Mouse (Mus musculus): Measurements from ENCODE around the gene Gm44579. TPM values are rescaled to one million over a fixed set of nuclear protein-coding genes. Genes with fewer than 3 reads are reported as not detected.
A peak's percentile ranks its signal among the peaks of the same experiment; 100 is the strongest.

The Gm44579 gene
- polyA plus RNA-seq, 1 experiment from 2014 or later: not detected

DNA sequence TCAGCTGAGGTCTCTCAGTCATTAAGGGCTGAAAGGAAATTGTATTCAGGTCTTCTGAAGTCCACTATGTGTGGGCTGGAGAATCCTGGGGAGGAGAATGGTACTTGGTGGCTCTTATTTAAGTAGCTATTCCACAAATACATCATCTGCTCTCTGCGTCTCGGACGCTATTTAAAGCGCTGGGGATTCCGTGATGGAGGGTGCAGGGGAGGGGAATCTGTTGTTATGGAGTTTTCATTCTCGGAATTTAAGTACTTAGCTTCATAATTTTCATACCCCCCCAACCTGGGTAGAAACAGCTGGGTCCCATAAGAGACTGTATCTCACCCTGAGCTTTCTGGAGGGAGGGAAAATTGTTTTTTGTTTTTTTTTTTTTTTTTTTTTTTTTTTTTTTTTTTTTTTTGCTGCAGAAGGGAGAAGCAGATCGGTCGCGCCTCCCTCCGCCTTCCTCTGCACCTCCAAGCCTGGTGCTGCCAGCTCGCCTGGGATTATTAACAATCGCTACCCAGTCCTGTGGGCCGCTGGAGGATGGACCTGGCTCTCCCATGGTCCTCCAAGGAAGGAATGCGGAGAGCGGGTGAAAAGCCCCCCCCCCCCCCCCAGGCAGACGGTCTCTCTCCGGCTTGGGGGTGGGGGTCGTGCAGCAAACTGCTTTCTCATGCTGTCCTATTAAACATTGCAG, 53.7 kb downstream of the Gm44579 start, which contains the start of gene Ccdc184:
TSS of gene Ccdc184 (plus strand) at position 196 of the 682 bp plus-strand sequence.
- whole genome bisulfite sequencing: 1% methylated on average over 18 of the region's 18 CpGs
- Histone ChIP-seq H3K4me1 (peaks cover 24% of the 10 kb centered on the region), H3K4me3 (peak within 1 kb of the TSS; percentile 52), H3K9me3 (no peaks in the 10 kb centered on the region), H3K4me2 (replicated peaks) (peak within 1 kb of the TSS; percentile 81), H3K27me3 (replicated peaks) (peaks cover 41% of the 10 kb centered on the region), H3K27ac (peak within 1 kb of the TSS; percentile 79), H3K9ac (peak within 1 kb of the TSS; percentile 65), H3K36me3 (no peaks in the 10 kb centered on the region)
- no peak; the same call in 1 of the 2 replicates for ATAC-seq (ENCODE audit: low FRiP score, low read depth)

DNA sequence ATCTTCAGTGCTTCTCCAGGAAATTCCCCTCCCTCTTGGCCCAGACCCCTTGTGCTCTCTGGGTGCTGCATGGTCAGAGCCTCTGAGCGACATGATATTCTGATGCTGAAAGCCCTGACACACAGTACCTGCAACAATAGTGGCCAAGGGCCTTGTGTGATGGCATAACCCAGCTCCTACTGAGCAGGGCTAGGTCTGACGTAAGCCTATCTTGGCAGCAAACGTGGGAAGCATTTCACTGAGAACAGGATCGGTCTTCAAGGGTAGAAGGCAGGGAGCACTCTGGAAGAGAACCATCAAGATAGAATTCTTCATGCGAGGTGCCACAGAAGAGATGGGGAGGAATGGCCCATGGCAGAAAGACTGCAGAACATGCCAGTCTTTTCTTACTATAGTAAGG, 55.3 kb downstream of the Gm44579 start, which contains the start of gene Asb8:
TSS of gene Asb8 (minus strand) at position 101 of the 400 bp plus-strand sequence.
- 84% methylated on average over 5 of the region's 5 CpGs for WGBS
- no peak for ATAC-seq (ENCODE audit: low FRiP score, low read depth)
- Histone ChIP-seq H3K27ac (no peak within 1 kb of the TSS), H3K4me3 (no peak within 1 kb of the TSS), H3K36me3 (no peaks in the 10 kb centered on the region), H3K27me3 (replicated peaks) (peaks cover 36% of the 10 kb centered on the region), H3K9ac (no peak within 1 kb of the TSS), H3K4me2 (replicated peaks) (no peak within 1 kb of the TSS; the same call in 1 of the 2 replicates), H3K4me1 (peaks cover 23% of the 10 kb centered on the region), H3K9me3 (no peaks in the 10 kb centered on the region)

DNA sequence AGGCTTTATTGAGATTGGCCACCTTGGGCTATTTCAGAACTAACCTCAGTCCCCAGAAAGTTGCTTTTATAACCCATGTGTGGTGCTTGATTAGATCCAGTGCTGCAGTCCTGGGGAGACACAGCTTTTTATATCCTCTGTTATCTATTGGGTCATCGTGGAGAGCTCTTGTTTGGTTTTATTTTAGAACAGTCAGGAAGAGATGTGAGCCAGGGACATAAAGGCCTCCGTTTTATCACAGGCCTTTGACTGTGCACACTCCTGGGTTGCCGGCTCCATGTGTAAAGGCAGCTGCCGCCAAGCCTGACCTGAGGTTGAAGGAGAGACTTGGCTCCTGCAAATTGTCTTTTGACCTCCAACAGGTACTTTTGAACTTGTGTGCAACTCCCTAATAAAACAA, 58.2 kb downstream of the Gm44579 start:
- Histone ChIP-seq H3K4me3 (no peak overlapping the region), H3K9me3 (no peaks in the 10 kb centered on the region), H3K27ac (no peak overlapping the region), H3K27me3 (replicated peaks) (peaks cover 7% of the 10 kb centered on the region), H3K36me3 (no peaks in the 10 kb centered on the region), H3K9ac (no peak overlapping the region), H3K4me2 (replicated peaks) (no peak overlapping the region), H3K4me1 (peaks cover 3% of the 10 kb centered on the region; the same call in 1 of the 2 replicates)
- 63% methylated on average over 4 of the region's 4 CpGs for WGBS
- ATAC-seq (ENCODE audit: low FRiP score, low read depth): no peak

DNA sequence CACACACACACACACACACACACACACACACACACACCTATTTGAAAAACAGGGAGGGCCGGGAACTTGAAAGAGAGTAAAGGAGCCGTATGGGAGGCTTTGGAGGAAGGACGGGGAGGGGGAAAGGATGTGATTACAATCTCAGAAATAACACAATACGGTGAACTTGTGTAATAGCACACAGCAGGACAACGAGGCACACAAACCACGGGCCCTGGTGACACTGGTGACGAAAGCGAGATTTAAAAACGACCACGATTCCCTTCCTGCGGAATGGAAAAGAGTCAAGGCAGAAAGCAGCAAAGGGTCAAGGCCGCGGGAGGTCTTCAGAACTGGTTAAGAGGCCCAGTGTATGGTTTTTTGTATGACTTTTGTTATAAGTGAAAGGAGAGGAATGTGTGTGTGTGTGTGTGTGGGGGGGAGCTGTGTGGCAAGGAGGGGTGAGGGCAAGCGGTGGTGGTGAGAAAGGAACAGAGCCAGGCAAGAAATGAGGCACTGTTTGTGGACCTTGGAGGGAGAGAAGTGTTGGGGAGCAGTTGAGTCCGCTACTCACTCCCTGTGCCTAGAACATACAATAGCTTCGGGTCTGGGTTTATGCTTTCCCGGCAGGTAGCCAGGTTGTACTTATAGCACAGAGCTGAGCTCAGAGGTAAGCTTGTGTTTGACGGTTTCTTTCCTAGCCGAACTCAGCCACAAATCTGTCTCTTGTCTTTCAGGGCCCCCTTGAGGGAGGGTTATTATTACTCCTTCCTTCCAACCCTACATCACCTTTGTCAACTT, 59.6 kb downstream of the Gm44579 start:
- Histone ChIP-seq H3K4me2 (replicated peaks) (no peak overlapping the region), H3K27me3 (replicated peaks) (peaks cover 7% of the 10 kb centered on the region), H3K36me3 (no peaks in the 10 kb centered on the region), H3K27ac (no peak overlapping the region), H3K9ac (no peak overlapping the region), H3K9me3 (no peaks in the 10 kb centered on the region), H3K4me3 (no peak overlapping the region), H3K4me1 (no peaks in the 10 kb centered on the region)
- no peak for ATAC-seq (ENCODE audit: low FRiP score, low read depth)
- WGBS: 68% methylated on average over 19 of the region's 19 CpGs

DNA sequence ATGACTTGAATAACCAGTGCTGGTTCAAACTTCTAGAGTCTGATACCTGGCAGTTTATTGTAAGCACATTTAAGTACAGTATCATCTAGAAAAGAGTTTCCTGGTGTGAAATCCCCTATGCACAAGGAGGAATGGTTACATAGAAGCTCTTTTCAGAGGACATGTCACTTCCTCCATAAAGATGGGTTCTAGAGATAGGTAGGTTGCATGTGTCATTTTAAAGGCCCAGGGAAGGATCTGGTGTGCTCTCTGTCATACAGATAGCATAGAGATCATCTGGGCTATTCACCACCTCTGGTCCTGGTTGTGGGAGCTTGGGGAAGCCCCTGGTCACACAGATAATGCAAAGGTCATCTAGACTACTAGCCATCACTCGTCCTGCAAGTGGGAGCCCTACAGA, 63.5 kb downstream of the Gm44579 start:
- no peaks in the 10 kb centered on the region for H3K9me3 ChIP-seq
- no peaks in the 10 kb centered on the region for H3K4me1 ChIP-seq
- no peak overlapping the region for H3K27ac ChIP-seq
- H3K27me3 ChIP-seq (replicated peaks): no peaks in the 10 kb centered on the region
- no peak overlapping the region for H3K9ac ChIP-seq
- WGBS: 84% methylated on average over 1 of the region's 1 CpGs
- no peak overlapping the region for H3K4me3 ChIP-seq
- no peaks in the 10 kb centered on the region for H3K36me3 ChIP-seq
- no peak overlapping the region for H3K4me2 ChIP-seq (replicated peaks)
- no peak for ATAC-seq (ENCODE audit: low FRiP score, low read depth)

DNA sequence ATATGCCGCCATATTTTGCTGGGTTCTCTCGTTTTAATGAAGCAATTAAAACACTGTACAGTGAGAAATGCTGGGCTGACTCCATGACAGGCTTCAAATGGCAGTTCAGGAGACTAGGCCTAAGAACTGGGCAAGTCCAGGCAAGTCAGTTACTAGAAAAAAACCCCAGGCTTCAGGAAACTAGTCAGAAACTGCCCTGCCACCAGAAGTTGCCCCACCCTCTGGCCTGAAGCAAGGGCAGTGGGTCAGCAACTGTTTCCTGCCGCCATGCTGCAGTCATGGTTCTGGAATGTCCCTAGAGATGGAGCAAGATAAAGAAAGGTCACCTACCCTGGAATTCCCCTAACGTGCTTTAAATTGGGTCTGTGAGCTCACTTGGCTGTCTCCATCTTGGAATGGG, 64.8 kb downstream of the Gm44579 start:
- 72% methylated on average over 4 of the region's 4 CpGs for WGBS
- no peak for ATAC-seq (ENCODE audit: low FRiP score, low read depth)

DNA sequence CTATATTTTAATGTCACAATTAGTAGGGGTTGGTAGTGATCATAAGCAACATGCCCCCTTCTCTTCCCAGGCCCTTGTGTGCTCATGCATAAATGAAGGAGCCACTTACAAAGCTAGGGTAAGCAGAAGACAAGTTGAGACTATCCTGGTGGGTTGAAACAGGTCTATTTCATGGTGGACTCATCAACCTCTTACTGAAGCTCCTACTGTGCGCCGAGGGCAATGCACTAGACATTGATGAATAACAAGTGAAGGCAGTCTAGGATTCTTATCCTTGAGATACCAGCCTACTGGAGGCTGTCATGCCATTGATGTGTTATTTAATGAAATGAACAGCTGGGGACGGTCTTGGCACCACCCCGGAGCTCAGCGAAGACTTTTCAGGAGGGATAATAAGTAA, 65.5 kb downstream of the Gm44579 start:
- Histone ChIP-seq H3K9me3 (no peaks in the 10 kb centered on the region), H3K4me2 (replicated peaks) (no peak overlapping the region), H3K4me3 (no peak overlapping the region), H3K36me3 (no peaks in the 10 kb centered on the region), H3K9ac (no peak overlapping the region), H3K27me3 (replicated peaks) (no peaks in the 10 kb centered on the region), H3K4me1 (no peaks in the 10 kb centered on the region), H3K27ac (no peak overlapping the region)
- 92% methylated on average over 5 of the region's 5 CpGs for WGBS
- ATAC-seq (ENCODE audit: low FRiP score, low read depth): no peak

More for the DNA sequence above, 64.8 kb downstream of the Gm44579 start:
- no peak overlapping the region for H3K27ac ChIP-seq
- no peaks in the 10 kb centered on the region for H3K36me3 ChIP-seq
- no peak overlapping the region for H3K4me3 ChIP-seq
- no peak overlapping the region for H3K9ac ChIP-seq
- no peaks in the 10 kb centered on the region for H3K4me1 ChIP-seq
- H3K27me3 ChIP-seq (replicated peaks): no peaks in the 10 kb centered on the region
- no peaks in the 10 kb centered on the region for H3K9me3 ChIP-seq
- no peak overlapping the region for H3K4me2 ChIP-seq (replicated peaks)

DNA sequence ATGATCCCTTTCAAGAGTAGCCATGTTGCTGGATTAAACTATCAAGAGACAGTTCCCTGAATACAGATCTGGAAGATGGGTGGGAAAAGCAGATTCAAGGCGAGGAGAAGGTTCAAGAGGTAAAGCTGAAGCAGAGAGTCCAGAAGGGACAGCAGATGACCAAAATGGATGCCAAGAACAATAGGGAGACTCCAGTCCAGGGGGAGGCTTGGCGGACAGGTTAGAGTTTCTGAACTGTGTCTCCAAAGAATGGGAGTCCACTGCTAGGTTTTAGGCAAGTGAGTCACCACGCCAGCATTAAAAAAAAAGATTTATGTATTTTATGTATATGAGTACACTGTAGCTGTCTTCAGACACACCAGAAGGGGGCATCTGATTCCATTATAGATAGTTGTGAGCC, 66.1 kb downstream of the Gm44579 start:
- Histone ChIP-seq H3K9me3 (no peaks in the 10 kb centered on the region), H3K27ac (no peak overlapping the region), H3K4me2 (replicated peaks) (no peak overlapping the region), H3K4me1 (no peaks in the 10 kb centered on the region), H3K36me3 (no peaks in the 10 kb centered on the region), H3K27me3 (replicated peaks) (no peaks in the 10 kb centered on the region), H3K9ac (no peak overlapping the region), H3K4me3 (no peak overlapping the region)
- no peak for ATAC-seq (ENCODE audit: low FRiP score, low read depth)
- WGBS: 82% methylated on average over 3 of the region's 3 CpGs

DNA sequence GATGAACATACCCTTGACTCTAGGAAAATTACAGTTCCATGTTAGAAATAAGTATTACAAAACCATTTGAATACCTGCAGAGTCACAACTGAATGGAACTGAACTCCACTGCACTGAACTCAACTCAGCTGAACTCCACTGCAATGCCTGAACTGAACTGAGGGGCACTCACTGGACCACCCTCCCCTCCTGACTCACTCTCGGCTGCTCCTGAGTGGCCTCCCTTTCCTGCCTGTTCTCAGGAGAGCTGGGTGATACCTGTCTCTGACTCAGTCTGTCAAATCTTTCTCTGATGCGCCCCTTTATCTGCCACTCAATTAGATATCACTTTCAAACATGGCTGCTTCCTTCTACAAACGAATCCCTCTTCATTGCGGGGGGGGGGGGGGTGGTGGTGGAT, 66.6 kb downstream of the Gm44579 start:
- Histone ChIP-seq H3K4me1 (no peaks in the 10 kb centered on the region), H3K9me3 (no peaks in the 10 kb centered on the region), H3K27me3 (replicated peaks) (no peaks in the 10 kb centered on the region), H3K4me2 (replicated peaks) (no peak overlapping the region), H3K9ac (no peak overlapping the region), H3K27ac (no peak overlapping the region), H3K4me3 (no peak overlapping the region), H3K36me3 (no peaks in the 10 kb centered on the region)
- 72% methylated on average over 4 of the region's 4 CpGs for WGBS
- no peak for ATAC-seq (ENCODE audit: low FRiP score, low read depth)

DNA sequence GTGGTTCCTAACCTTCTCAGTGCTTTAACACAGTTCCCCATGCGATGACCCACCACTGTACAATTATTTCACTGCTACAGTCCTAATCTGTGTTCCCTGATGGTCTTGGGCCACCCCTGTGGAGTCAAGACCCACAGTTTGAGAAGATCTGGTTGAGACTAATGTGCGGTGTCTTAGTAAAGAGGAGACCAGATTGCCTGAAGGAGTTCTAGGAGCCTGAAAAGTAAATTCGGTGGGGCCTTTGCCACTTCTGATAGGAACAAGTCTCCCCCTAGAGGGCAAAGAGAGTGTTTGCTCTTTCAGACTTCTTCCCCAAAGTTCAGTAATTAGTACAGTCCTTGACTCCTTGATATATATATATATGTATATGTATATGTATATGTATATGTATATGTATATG, 67.2 kb downstream of the Gm44579 start:
- Histone ChIP-seq H3K36me3 (no peaks in the 10 kb centered on the region), H3K27ac (no peak overlapping the region), H3K27me3 (replicated peaks) (no peaks in the 10 kb centered on the region), H3K4me3 (no peak overlapping the region), H3K9ac (no peak overlapping the region), H3K4me2 (replicated peaks) (no peak overlapping the region), H3K9me3 (no peaks in the 10 kb centered on the region), H3K4me1 (no peaks in the 10 kb centered on the region)
- no peak for ATAC-seq (ENCODE audit: low FRiP score, low read depth)
- 33% methylated on average over 3 of the region's 3 CpGs for WGBS

DNA sequence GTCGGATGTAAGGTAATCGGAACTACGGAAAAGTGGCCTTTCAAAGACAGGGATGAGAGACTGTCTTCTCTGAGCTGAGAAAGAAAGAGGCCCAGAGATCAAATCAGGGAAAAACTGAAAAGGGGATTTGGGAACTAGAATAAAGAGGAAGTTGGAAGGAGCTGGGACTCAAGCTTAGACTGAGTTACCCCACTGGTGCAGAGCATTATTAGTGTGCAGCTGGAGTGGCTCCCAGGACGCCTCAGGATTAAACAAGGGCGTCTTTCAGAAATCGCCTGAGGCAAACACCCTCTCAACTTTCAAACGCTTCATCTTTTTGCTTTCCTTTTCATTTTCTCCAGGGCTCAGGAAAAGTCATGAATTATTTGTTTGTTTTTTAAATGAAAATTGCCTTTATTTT, 67.9 kb downstream of the Gm44579 start:
- 71% methylated on average over 7 of the region's 7 CpGs for WGBS
- no peak overlapping the region for H3K4me2 ChIP-seq (replicated peaks)
- no peak overlapping the region for H3K4me3 ChIP-seq
- H3K9me3 ChIP-seq: no peaks in the 10 kb centered on the region
- H3K27me3 ChIP-seq (replicated peaks): no peaks in the 10 kb centered on the region
- H3K36me3 ChIP-seq: no peaks in the 10 kb centered on the region
- no peaks in the 10 kb centered on the region for H3K4me1 ChIP-seq
- H3K27ac ChIP-seq: no peak overlapping the region
- H3K9ac ChIP-seq: no peak overlapping the region
- ATAC-seq (ENCODE audit: low FRiP score, low read depth): no peak

DNA sequence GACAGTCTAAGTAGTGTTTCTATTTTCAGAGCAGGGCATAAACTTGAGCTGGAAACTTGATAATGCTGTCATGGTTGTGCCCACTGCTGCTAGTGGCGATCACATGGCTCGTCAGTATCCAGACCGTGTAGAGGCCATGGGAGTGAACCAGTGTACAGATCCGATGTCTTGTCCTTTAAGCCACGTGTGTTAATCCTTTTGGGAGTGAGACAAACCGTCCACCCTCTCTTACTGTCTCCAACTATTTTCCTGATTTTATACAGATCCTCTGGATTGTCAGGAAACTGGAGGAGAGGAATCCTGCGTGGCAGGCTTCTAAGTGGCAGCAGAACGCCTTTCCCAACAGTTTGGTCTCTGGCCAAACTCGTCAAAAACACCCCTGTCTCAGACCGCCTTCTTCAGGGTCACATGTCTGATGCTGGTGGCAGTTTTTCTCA, 71.6 kb downstream of the Gm44579 start:
- Histone ChIP-seq H3K27me3 (replicated peaks) (no peaks in the 10 kb centered on the region), H3K4me1 (peaks cover 10% of the 10 kb centered on the region; the same call in 1 of the 2 replicates), H3K9me3 (no peaks in the 10 kb centered on the region), H3K4me3 (no peak overlapping the region), H3K36me3 (no peaks in the 10 kb centered on the region), H3K4me2 (replicated peaks) (no peak overlapping the region), H3K27ac (no peak overlapping the region), H3K9ac (no peak overlapping the region)
- WGBS: 85% methylated on average over 10 of the region's 10 CpGs
- ATAC-seq (ENCODE audit: low FRiP score, low read depth): no peak

All from neural tube, embryonic 12.5 days (tissue).